In genomic region chr12:33962773-33963130, GRCm38 (mm10) we compare ENCODE assay signal across 23 mouse cellular contexts. TPM values are rescaled to one million over a fixed set of nuclear protein-coding genes. Genes with fewer than 3 reads are reported as not detected.
DNase-seq lines count a peak whose midpoint lies in the region; ATAC-seq and TF ChIP-seq lines count a peak whose summit lies in the region.
"Had no signal": no experiment of that assay in that cellular context is flagged by ENCODE, and none has a peak within 500 bp of the region (broad histone marks: within the 10 kb centered on the region; RNA-seq: fewer than 3 reads in every experiment).

No protein-coding gene starts in this region.

- peaks cover 81% of the 10 kb centered on the region for H3K27me3 ChIP-seq in forebrain, embryonic 11.5 days (ENCODE audit: control insufficient read depth, insufficient read depth, low read length)
- peaks cover 78% of the 10 kb centered on the region for H3K27me3 ChIP-seq in forebrain, postnatal 0 days (ENCODE audit: insufficient read depth, low read length)
- peaks cover 100% of the 10 kb centered on the region for H3K27me3 ChIP-seq in midbrain, embryonic 10.5 days (ENCODE audit: low read depth, poor library complexity, severe bottlenecking)
- peaks cover 50% of the 10 kb centered on the region for H3K27me3 ChIP-seq in midbrain, embryonic 15.5 days (replicated peaks)
- H3K27me3 ChIP-seq in hindbrain, postnatal 0 days (ENCODE audit: insufficient read depth, low read length) = peaks cover 79% of the 10 kb centered on the region
- peaks cover 95% of the 10 kb centered on the region for H3K27me3 ChIP-seq in neural tube, embryonic 13.5 days

- WGBS in forebrain, embryonic 11.5 days = 3% methylated on average over 9 of the region's 9 CpGs
- 5% methylated on average over 9 of the region's 9 CpGs for WGBS in forebrain, postnatal 0 days
- 5% methylated on average over 9 of the region's 9 CpGs for WGBS in midbrain, embryonic 10.5 days
- WGBS in midbrain, embryonic 15.5 days = 6% methylated on average over 9 of the region's 9 CpGs
- WGBS in hindbrain, postnatal 0 days = 12% methylated on average over 9 of the region's 9 CpGs
- WGBS in neural tube, embryonic 13.5 days = 4% methylated on average over 9 of the region's 9 CpGs

- TF ChIP-seq CTCF in forebrain, postnatal 0 days (IDR thresholded peaks at IDR 0.05; ENCODE audit: low read depth) = no peak
- no peak for TF ChIP-seq CTCF in hindbrain, postnatal 0 days (IDR thresholded peaks at IDR 0.05; ENCODE audit: low read depth)

- H3K9ac ChIP-seq in forebrain, embryonic 11.5 days (ENCODE audit: low read length) = no peak overlapping the region
- no peak overlapping the region for H3K9ac ChIP-seq in forebrain, postnatal 0 days
- no peak overlapping the region for H3K9ac ChIP-seq in midbrain, embryonic 15.5 days
- H3K9ac ChIP-seq in hindbrain, postnatal 0 days (replicated peaks; ENCODE audit: low read length) = no peak overlapping the region
- H3K9ac ChIP-seq in neural tube, embryonic 13.5 days = no peak overlapping the region
- H3K9ac ChIP-seq: lung, embryonic 15.5 days had no signal

- no peak for DNase-seq in forebrain, embryonic 11.5 days (ENCODE audit: low spot score)
- DNase-seq in forebrain, postnatal 0 days = no peak
- peak; percentile 32 for DNase-seq in midbrain, embryonic 10.5 days (ENCODE audit: low spot score)
- DNase-seq in hindbrain, postnatal 0 days (ENCODE audit: low spot score) = no peak
- DNase-seq in gastrocnemius, postnatal 36 days = no peak
- DNase-seq in cerebellum, postnatal 10 days = no peak
- DNase-seq: cerebellum, adult 8-10 months; heart, postnatal 4 days; kidney, adult 2 months; thymus, postnatal 4 days had no signal

- no peak overlapping the region for H3K27ac ChIP-seq in forebrain, embryonic 11.5 days (ENCODE audit: low read depth, low read length)
- H3K27ac ChIP-seq in forebrain, postnatal 0 days (ENCODE audit: low read depth, low read length) = no peak overlapping the region
- no peak overlapping the region for H3K27ac ChIP-seq in midbrain, embryonic 10.5 days (replicated peaks)
- H3K27ac ChIP-seq in midbrain, embryonic 15.5 days = no peak overlapping the region
- no peak overlapping the region for H3K27ac ChIP-seq in hindbrain, postnatal 0 days
- H3K27ac ChIP-seq in neural tube, embryonic 13.5 days (replicated peaks) = no peak overlapping the region
- H3K27ac ChIP-seq: lung, embryonic 15.5 days had no signal

- no peak for ATAC-seq in forebrain, embryonic 11.5 days (replicated peaks; ENCODE audit: low FRiP score)
- no peak for ATAC-seq in forebrain, postnatal 0 days
- ATAC-seq in midbrain, embryonic 15.5 days (replicated peaks) = no peak
- ATAC-seq in hindbrain, postnatal 0 days = no peak
- no peak for ATAC-seq in neural tube, embryonic 13.5 days (ENCODE audit: low read depth)
- ATAC-seq: Patski had no signal

- intact Hi-C loops in gastrocnemius, postnatal 36 days (cut with DNase I) = no loop called here

- H3K4me3 ChIP-seq in forebrain, embryonic 11.5 days (ENCODE audit: low read depth, low read length) = no peak overlapping the region
- H3K4me3 ChIP-seq in forebrain, postnatal 0 days (ENCODE audit: low read depth, low read length) = no peak overlapping the region
- H3K4me3 ChIP-seq in midbrain, embryonic 10.5 days = peak overlapping the region; percentile 31; the same call in 1 of the 2 replicates
- H3K4me3 ChIP-seq in midbrain, embryonic 15.5 days = no peak overlapping the region
- H3K4me3 ChIP-seq in hindbrain, postnatal 0 days (ENCODE audit: low read length) = no peak overlapping the region
- no peak overlapping the region for H3K4me3 ChIP-seq in neural tube, embryonic 13.5 days
- H3K4me3 ChIP-seq: lung, embryonic 15.5 days had no signal

- no peaks in the 10 kb centered on the region for H3K9me3 ChIP-seq in forebrain, embryonic 11.5 days (ENCODE audit: control insufficient read depth, low read length)
- H3K9me3 ChIP-seq in forebrain, postnatal 0 days (ENCODE audit: low read length) = no peaks in the 10 kb centered on the region
- H3K9me3 ChIP-seq in midbrain, embryonic 10.5 days (replicated peaks) = no peaks in the 10 kb centered on the region
- no peaks in the 10 kb centered on the region for H3K9me3 ChIP-seq in midbrain, embryonic 15.5 days
- no peaks in the 10 kb centered on the region for H3K9me3 ChIP-seq in hindbrain, postnatal 0 days (ENCODE audit: low read length)
- no peaks in the 10 kb centered on the region for H3K9me3 ChIP-seq in neural tube, embryonic 13.5 days
- H3K9me3 ChIP-seq: lung, embryonic 15.5 days had no signal

- H3K4me2 ChIP-seq in forebrain, embryonic 11.5 days (ENCODE audit: low read depth, low read length, severe bottlenecking) = peak overlapping the region; percentile 8; the same call in 1 of the 2 replicates
- H3K4me2 ChIP-seq in forebrain, postnatal 0 days (ENCODE audit: low read depth) = no peak overlapping the region
- no peak overlapping the region for H3K4me2 ChIP-seq in midbrain, embryonic 15.5 days
- H3K4me2 ChIP-seq in hindbrain, postnatal 0 days (ENCODE audit: low read depth, low read length) = 0 out of 2 replicates have a peak overlapping the region, but pooled peaks have one; percentile 13
- peak overlapping the region; percentile 21 for H3K4me2 ChIP-seq in neural tube, embryonic 13.5 days
- H3K4me2 ChIP-seq: lung, embryonic 15.5 days had no signal

- H3K36me3 ChIP-seq in forebrain, embryonic 11.5 days (ENCODE audit: control insufficient read depth, insufficient read depth, low read length) = no peaks in the 10 kb centered on the region
- H3K36me3 ChIP-seq in forebrain, postnatal 0 days (ENCODE audit: insufficient read depth) = no peaks in the 10 kb centered on the region
- no peaks in the 10 kb centered on the region for H3K36me3 ChIP-seq in midbrain, embryonic 10.5 days
- H3K36me3 ChIP-seq in midbrain, embryonic 15.5 days (replicated peaks) = no peaks in the 10 kb centered on the region
- H3K36me3 ChIP-seq in hindbrain, postnatal 0 days (ENCODE audit: insufficient read depth, low read length) = no peaks in the 10 kb centered on the region
- H3K36me3 ChIP-seq in neural tube, embryonic 13.5 days = no peaks in the 10 kb centered on the region
- H3K36me3 ChIP-seq: lung, embryonic 15.5 days had no signal

- H3K4me1 ChIP-seq in forebrain, embryonic 11.5 days (replicated peaks; ENCODE audit: control insufficient read depth, insufficient read depth, low read length) = peaks cover 17% of the 10 kb centered on the region
- H3K4me1 ChIP-seq in forebrain, postnatal 0 days (ENCODE audit: insufficient read depth) = no peaks in the 10 kb centered on the region; the same call in 1 of the 2 replicates
- H3K4me1 ChIP-seq in midbrain, embryonic 10.5 days = peaks cover 43% of the 10 kb centered on the region
- peaks cover 24% of the 10 kb centered on the region for H3K4me1 ChIP-seq in midbrain, embryonic 15.5 days
- H3K4me1 ChIP-seq in hindbrain, postnatal 0 days (ENCODE audit: insufficient read depth, low read length) = no peaks in the 10 kb centered on the region
- H3K4me1 ChIP-seq in neural tube, embryonic 13.5 days (replicated peaks) = peaks cover 32% of the 10 kb centered on the region

RNA-seq across cellular contexts. Expression of gene Twist1, which starts 5.3 kb away (rescaled TPM):
- polyA plus RNA-seq in forebrain, embryonic 11.5 days (2014; fragmentation: Nextera tagmentation; extraction: Ambion mirVana) = 12.5 and 13.0 TPM in 2 replicates
- total RNA-seq in forebrain, postnatal 0 days (2014; rRNA removed) = 2.5 and 4.1 TPM in 2 replicates
- polyA plus RNA-seq in forebrain, postnatal 0 days (2015; fragmentation: Nextera tagmentation; extraction: Ambion mirVana) = 0.73 and 0.80 TPM in 2 replicates
- polyA plus RNA-seq in midbrain, embryonic 10.5 days (2016; fragmentation: Nextera tagmentation; extraction: Ambion mirVana) = 7.6 and 8.5 TPM in 2 replicates
- polyA plus RNA-seq in midbrain, embryonic 15.5 days (2015; fragmentation: Nextera tagmentation; extraction: Ambion mirVana) = 1.2 and 1.5 TPM in 2 replicates
- total RNA-seq in hindbrain, postnatal 0 days (2014; rRNA removed) = 1.5 and 3.7 TPM in 2 replicates
- polyA plus RNA-seq in hindbrain, postnatal 0 days (2015; fragmentation: Nextera tagmentation; extraction: Ambion mirVana) = 1.1 TPM in 2 replicates
- polyA plus RNA-seq in neural tube, embryonic 13.5 days (2015; fragmentation: Nextera tagmentation; extraction: Ambion mirVana) = 3.2 and 5.2 TPM in 2 replicates
- 1 to 10 TPM; 1.1 to 1.5 TPM for total RNA-seq in gastrocnemius, postnatal 36 days (2021)
- total RNA-seq: megakaryocyte progenitor cell, adult 5-6 weeks had no signal

RNA-seq across cellular contexts. Expression of gene Ferd3l, which starts 34.5 kb away (rescaled TPM):
- 0.32 TPM in 1 of 2 replicates, not detected in the other for polyA plus RNA-seq in forebrain, embryonic 11.5 days (2014; fragmentation: Nextera tagmentation; extraction: Ambion mirVana)
- total RNA-seq in forebrain, postnatal 0 days (2014; rRNA removed) = 0.48 TPM in 1 of 2 replicates, not detected in the other
- polyA plus RNA-seq in forebrain, postnatal 0 days (2015; fragmentation: Nextera tagmentation; extraction: Ambion mirVana) = not detected in 2 replicates
- polyA plus RNA-seq in midbrain, embryonic 10.5 days (2016; fragmentation: Nextera tagmentation; extraction: Ambion mirVana) = 4.3 and 5.5 TPM in 2 replicates
- 0.71 and 0.86 TPM in 2 replicates for polyA plus RNA-seq in midbrain, embryonic 15.5 days (2015; fragmentation: Nextera tagmentation; extraction: Ambion mirVana)
- 1.4 TPM in 1 of 2 replicates, not detected in the other for total RNA-seq in hindbrain, postnatal 0 days (2014; rRNA removed)
- polyA plus RNA-seq in hindbrain, postnatal 0 days (2015; fragmentation: Nextera tagmentation; extraction: Ambion mirVana) = 0.16 and 0.28 TPM in 2 replicates
- polyA plus RNA-seq in neural tube, embryonic 13.5 days (2015; fragmentation: Nextera tagmentation; extraction: Ambion mirVana) = 0.70 and 1.0 TPM in 2 replicates
- not detected for total RNA-seq in gastrocnemius, postnatal 36 days (2021)
- total RNA-seq: adrenal gland, adult 18-20 months; granulocyte monocyte progenitor cell, adult 5-6 weeks; heart, postnatal 4 days; left cerebral cortex, adult 18-20 months; liver, adult 2 months; megakaryocyte progenitor cell, adult 5-6 weeks had no signal
- polyA plus RNA-seq: frontal cortex, adult 2 months; kidney, adult 2 months; large intestine, adult 2 months; liver, adult 2 months; lung, embryonic 15.5 days; Patski; small intestine, adult 2 months; stomach, embryonic 16.5 days had no signal

Comparison
In these comparisons a context has a peak if more than half of its experiments do, and no peak if none do; other contexts are left out.
1. H3K4me2 ChIP-seq: peak in forebrain, embryonic 11.5 days (single experiment), hindbrain, postnatal 0 days (single experiment) and neural tube, embryonic 13.5 days (single experiment); none in forebrain, postnatal 0 days (single experiment) and midbrain, embryonic 15.5 days (single experiment).